Mouse (Mus musculus) stomach, postnatal 0 days (tissue): ENCODE data around the gene N4bp1.

Experiments used
- CTCF ChIP-seq: IDR thresholded peaks from 2 replicates; pipeline ENCODE4 v1.5.1; 2016; ENCODE audit warnings: antibody characterized with exemption, low read depth, mild to moderate bottlenecking, moderate library complexity
- EP300 ChIP-seq: optimal IDR thresholded peaks from 2 replicates; pipeline ENCODE3; 2016; ENCODE audit warnings: antibody characterized with exemption

DNA sequence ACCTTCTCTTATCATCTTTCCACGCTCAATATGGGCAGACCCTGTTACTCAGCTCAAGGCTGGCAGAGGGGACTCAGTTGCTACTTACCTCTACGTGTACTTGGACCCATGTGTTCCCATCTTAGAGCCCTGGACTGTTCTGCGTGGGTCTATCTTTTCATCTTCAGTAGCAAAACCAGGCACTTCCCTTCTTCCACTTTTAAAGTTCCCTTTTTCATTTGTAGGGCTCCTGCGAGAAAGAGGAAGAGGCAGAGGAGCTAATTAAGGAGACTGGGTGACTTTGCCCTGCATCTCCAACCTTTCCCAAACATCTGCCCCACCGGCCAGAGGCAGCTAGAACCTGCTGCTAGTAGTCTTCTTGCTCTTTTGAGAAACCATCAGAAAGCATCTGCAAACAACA, 35.9 kb upstream of the N4bp1 start:
- TF ChIP-seq CTCF: no peak
- no peak for TF ChIP-seq EP300
